Mouse (Mus musculus) T-cell, adult 2 months (primary cell): ENCODE measurements around the gene Crot.
"Not testable (repeated sequence)": the region's sequence is repeated elsewhere in the genome, so short reads cannot be mapped to it uniquely, and the experiment has no call there.

Experiments
- DNase-seq: peaks from one replicate; pipeline ENCODE4 v3.0.0; 2022; ENCODE audit warnings: low spot score

Gene Crot

DNA sequence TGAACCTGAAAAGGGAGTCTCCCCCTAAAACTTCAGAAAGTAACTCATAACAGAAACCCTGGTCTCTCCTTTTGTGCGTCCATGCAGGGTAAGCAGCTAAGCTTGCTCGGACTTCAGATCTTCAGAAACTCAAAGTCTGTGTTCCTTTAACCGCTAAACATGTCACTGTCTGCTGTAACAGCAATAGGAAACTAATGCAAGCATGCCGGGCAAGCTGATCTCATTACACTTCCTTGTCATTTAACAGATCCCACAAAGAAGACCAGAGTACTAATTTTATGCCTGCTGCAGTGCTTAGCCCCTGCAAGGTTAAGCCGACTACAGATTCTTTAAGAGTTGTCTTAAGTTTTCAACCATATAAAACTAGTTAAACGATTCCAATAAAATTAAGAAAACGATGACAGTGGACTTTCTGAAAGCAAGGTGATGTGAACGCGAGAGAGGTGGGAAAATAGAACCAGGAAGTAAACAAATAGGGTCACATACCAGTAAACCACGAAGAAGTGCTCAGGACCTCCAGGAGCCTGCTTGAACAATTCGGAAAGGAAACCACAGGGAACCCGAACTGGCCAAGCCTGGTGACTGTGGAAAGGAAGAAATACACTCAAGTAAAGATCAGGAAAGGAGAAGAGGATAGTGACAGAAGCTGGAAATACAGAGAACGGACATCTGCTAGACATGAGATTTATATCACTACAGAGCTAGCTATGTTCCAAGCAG, 998 bp downstream of the Crot start:
- no peak for DNase-seq

DNA sequence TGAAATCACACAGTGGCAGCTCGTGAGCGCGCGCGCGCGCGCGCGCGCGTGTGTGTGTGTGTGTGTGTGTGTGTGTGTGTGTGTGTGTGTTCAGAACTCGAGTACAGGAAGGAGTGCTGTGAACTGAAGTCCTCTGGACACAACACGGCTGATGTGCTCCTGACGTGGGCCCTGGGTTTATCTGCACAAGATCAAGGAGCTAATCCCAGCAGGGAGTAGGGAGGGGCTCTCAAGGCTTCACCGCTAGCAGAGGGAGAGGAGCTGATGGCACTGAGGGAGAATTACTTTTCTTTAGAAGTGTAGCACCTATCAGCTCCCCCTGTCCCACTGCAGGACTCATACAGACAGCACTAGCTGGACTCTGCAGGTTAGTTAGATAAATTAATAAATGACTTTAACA, 5.5 kb downstream of the Crot start:
- DNase-seq = no peak

DNA sequence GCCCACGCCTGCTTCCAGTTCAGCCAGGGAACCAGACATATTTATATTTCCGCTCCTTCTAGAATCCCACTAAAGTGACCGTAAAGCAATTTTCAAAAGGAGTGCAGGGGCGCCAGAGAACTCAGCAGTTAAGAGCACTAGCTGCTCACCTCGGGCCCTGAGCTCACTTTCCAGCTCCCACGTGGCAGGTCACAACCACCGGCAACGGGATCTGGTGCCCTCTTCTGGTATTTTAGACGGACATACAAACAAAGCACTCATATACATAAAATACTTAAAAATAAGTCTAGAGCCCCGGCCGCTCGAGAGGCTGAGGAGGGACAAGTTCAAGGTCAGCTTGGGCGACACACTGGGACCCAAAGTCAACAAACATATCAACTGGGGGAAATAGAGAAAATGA, 6.6 kb downstream of the Crot start:
- DNase-seq = no peak

DNA sequence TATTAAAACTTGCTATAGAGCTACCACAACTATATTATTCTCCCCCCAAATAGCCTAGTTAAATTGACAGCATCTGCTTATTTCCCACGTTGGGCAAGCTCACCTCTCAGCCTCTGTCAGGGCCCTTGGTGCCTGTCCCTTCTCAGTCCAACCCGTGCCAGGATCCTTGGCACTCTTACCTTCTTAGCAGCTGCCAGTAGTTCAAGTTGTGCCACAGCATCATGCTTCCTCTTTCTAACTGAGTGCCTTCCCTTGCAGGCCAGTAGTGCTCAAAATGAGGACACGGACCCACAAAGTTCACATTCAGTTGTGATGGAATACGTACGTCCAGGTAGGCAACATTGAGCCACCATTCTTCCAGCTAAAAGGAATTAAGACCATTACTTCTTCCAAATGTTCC, 9.2 kb downstream of the Crot start:
- DNase-seq = no peak

DNA sequence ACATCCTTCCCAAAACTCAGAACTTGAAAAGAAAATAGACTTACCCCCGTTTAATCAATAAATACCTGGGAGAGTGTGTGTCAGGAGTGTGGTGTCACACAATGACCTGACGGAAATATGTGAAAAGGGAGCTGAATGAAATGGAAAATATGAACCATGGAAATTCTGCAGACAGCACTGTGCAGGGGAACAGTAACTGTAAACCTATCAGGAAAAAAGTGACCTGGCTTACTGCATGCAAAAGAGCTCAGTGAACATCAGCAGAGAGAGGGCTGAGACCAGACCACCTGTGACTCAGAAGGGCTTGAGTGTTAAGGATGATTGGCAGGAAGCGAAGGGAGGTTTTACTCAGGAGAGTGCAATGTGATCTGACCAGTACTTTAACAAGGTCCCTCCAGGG, 11.7 kb downstream of the Crot start:
- DNase-seq = no peak

GRCm38 (mm10) chr5:8974721-8975120, 22.4 kb downstream of the Crot start:
- no peak for DNase-seq

DNA sequence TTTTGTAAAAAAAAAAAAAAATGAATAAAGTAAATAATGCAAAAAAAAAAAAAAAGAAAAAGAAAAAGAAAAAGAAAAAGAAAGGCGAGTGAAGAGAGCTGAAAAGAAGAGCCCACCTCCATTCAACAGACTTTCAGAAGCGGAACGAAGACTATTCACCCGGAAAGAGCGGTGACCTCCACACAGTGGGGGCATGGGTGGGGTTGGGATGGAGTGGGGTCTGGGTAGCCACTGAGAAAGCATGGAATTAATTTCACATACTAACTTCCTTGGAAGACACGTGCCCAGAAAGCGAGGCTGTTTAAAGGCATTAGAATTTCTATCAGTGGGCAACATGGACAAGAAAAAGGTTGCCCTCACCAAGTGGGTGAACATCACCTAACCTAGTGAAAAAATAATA, 24.8 kb downstream of the Crot start:
- no peak for DNase-seq

DNA sequence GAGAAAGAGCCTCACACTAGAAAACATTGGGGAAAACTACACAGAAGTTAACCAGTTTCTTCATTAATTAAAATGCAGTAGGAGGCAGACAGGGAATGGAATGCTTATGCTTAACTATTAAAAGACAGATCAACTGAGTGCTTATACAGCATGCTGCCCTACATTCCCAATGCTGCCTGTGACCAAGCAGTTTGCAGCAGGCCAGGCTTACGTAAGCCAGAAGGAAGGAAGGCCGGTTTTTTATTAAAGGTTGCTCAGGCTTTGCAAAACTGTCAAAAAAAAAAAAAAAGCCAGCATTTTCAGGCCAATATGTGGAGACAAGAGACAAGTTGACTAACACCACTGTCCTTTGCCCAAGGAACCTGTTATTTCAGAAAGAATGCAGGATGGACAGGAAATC, 26.4 kb downstream of the Crot start:
- DNase-seq = no peak

DNA sequence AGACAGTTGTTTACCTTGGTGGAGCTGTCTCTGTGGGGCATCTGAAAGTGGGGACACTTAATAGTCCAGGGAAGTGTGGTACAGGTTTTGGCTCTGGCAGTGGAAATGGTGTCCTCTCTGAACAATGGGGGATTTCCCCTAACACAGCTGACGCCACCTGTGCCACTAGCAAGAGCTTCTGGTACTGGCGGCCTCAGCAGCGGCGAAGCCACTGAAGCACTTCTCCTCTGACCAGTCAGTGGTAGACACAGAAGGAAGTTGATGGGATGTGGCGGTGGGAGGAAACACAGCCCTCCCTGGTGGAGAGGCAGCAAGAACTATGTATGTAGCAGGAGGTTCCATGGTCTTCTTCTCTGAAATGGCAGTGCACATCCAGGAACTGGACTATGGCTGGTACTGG, 32.6 kb downstream of the Crot start:
- no peak for DNase-seq

DNA sequence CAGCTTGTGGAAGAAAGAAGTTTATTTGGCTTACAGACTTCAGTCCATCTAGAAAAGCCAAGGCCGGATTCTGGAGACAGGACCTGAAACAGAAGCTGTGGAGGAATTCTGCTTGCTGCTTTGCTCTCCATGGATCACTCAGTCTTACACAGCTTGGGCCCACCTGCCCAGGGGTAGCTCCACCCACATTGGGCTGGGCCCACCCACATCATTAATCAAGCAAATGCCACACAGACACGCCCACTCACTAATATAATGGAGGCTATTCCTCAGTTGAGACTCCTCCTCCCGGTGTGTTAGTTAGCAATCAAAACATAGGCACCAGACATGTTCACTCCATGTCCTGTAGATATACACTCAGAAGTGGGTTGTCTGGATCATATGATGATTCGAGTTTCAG, 36.6 kb downstream of the Crot start:
- no peak for DNase-seq

GRCm38 (mm10) chr5:8955544-8955943, 41.6 kb downstream of the Crot start:
- DNase-seq = no peak

GRCm38 (mm10) chr5:8953660-8954059, 43.5 kb downstream of the Crot start:
- no peak for DNase-seq

DNA sequence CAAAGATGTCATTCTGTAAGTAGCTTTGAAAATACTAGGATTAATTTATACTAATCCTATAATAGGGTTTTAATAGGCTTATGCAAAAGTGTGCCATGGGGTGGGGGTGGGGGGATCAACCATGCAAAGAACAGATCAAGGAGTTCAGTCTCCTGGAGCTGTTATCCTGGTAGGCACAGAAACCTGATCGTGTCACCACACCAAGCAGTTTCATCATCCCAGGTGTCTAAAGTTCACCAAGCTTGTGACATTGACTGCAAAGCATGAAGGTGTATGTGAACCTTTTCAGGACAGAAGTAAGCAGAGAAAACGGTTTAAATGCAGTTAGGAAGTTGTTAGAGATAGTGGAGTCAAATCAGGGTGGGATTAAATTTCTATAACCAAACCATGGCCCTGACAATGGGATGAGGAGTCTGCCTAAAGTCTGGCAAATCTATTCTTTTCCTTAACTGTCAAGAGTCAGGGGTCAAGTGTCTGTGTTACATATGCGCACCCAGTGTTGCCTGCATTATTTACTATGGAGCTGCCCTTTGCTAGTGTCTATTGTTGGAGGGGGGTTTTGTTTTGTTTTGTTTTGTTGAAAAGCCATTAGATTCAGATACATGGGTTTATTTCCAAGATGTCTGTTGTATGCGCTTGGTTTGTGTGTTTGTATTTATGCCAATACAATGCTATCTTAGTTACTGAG, 49.6 kb downstream of the Crot start:
- no peak for DNase-seq

GRCm38 (mm10) chr5:8943836-8944235, 53.3 kb downstream of the Crot start:
- no peak for DNase-seq

- DNase-seq = not testable (repeated sequence)
Observed at GRCm38 (mm10) chr5:8941266-8941665, 55.9 kb downstream of the Crot start.

GRCm38 (mm10) chr5:8937965-8938364, 59.2 kb downstream of the Crot start:
- no peak for DNase-seq

DNA sequence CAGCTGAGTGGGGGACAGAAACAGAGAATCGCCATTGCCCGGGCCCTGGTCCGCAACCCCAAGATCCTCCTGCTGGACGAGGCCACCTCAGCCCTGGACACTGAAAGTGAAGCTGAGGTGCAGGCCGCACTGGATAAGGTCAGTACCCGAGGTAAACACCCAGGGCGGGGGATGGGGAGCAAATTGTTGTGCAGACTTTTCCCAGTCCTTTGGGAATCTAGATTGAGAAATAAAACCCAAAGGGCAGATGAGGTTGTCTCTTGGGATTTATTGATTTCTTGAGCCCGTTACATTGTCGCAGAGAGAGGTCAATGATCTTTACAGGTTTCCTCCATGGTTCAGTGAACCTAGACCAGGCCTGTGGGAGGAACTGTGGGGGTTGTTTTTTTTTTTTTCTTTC, 68.7 kb downstream of the Crot start:
- DNase-seq = no peak

DNA sequence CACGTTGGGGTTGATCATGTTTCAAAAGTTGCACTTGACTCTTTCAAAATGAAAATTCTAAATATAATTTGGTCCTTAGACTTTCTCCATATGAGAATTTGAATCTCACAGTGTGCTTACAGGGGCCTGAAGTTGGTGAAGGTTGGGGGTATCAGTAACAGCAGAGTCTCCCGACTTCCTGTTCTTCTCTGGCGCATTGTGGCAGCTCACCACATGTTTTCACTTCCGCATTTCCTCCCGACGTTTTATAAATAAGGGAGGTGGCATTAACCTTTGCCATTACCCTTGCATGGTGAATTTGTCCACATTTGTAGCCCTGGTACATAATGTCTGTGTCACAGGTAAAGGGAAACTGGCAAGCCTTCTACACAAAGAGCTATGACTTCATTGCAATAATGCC, 80.1 kb downstream of the Crot start:
- DNase-seq = no peak

DNA sequence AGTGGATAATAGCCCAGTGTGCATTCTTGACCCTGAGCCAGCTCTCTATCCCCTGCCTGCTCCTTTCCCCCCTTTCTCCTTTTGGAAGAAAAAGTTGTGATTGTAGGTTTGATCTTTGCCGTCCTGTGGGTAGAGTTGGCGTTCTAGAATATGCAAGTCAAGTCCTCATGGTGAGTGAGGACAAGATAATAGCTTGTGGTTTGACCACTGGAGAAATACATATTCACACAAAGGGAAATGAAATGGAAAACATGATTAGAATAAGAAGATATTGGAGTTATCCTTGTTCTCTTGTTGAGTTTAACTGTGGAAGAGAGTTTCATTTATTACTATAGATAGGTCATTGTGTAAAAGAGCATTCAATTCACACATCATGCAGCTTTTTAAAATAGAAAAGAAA, 80.7 kb downstream of the Crot start:
- no peak for DNase-seq
